Mouse (Mus musculus): ENCODE measurements at regions not wholly inside any gene's neighbourhood (a gene's known extent, or its start where the extent isn't known, plus 50 kb on each side); places are given as distances from the start of the nearest gene placed in this dataset.

- no peak for TF ChIP-seq EP300 (IDR thresholded peaks at IDR 0.05; ENCODE audit: low read depth)
- TF ChIP-seq CTCF (IDR thresholded peaks at IDR 0.05; ENCODE audit: low read depth): no peak
Measured at GRCm38 (mm10) chr13:31425825-31426500, 130.0 kb upstream of the Foxq1 start.
